ENCODE assay signal across 10 mouse cellular contexts in the genomic region with DNA sequence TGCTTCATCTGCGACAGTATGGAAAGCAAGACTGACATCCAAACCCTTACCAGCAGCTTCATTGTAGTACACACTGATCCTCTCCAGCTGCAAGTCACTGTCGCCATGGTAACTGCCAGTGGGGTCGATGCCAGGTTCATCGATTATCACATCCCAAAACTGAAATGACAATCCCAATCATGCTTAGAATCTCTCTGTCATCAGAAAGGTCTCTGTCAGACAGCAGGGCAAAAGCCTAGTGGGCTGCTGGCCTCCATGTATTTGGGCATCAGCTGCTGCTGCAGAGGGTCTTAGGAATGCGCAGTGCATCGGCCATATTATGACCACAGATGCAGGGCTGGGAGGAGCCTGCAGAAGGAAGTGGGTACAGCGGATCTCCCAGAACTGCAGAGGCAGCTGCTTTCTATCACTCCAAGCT. TPM values are rescaled to one million over a fixed set of nuclear protein-coding genes. Genes with fewer than 3 reads are reported as not detected.
A peak's percentile ranks its signal among the peaks of the same experiment; 100 is the strongest.
DNase-seq lines count a peak whose midpoint lies in the region; ATAC-seq and TF ChIP-seq lines count a peak whose summit lies in the region.
"Had no signal": no experiment of that assay in that cellular context is flagged by ENCODE, and none has a peak within 500 bp of the region (broad histone marks: within the 10 kb centered on the region; RNA-seq: fewer than 3 reads in every experiment).

No protein-coding gene starts in this region.

- peak overlapping the region; percentile 59 for H3K27ac ChIP-seq in heart, embryonic 16.5 days (ENCODE audit: low read length)
- no peak overlapping the region for H3K27ac ChIP-seq in embryonic facial prominence, embryonic 12.5 days
- H3K27ac ChIP-seq in intestine, embryonic 16.5 days (ENCODE audit: low read length), result no peak overlapping the region
- H3K27ac ChIP-seq in olfactory bulb, adult 2 months (ENCODE audit: insufficient read depth, low read depth, low read length), result peak overlapping the region; percentile 96
- H3K27ac ChIP-seq: limb, embryonic 12.5 days had no signal

- WGBS in heart, embryonic 16.5 days, result 60% methylated on average over 7 of the region's 7 CpGs
- WGBS in embryonic facial prominence, embryonic 12.5 days, result 44% methylated on average over 7 of the region's 7 CpGs
- WGBS in intestine, embryonic 16.5 days, result 42% methylated on average over 7 of the region's 7 CpGs
- 21% methylated on average over 7 of the region's 7 CpGs for WGBS in olfactory bulb, adult 2 months

- no peak overlapping the region for H3K4me3 ChIP-seq in heart, embryonic 16.5 days (ENCODE audit: low read length)
- H3K4me3 ChIP-seq in embryonic facial prominence, embryonic 12.5 days, result no peak overlapping the region
- no peak overlapping the region for H3K4me3 ChIP-seq in intestine, embryonic 16.5 days (ENCODE audit: low read length)
- no peak overlapping the region for H3K4me3 ChIP-seq in olfactory bulb, adult 2 months (ENCODE audit: insufficient read depth, low read depth, low read length)
- H3K4me3 ChIP-seq: limb, embryonic 12.5 days had no signal

- no peak overlapping the region for H3K9ac ChIP-seq in heart, embryonic 16.5 days (ENCODE audit: low read length)
- H3K9ac ChIP-seq in embryonic facial prominence, embryonic 12.5 days, result no peak overlapping the region
- H3K9ac ChIP-seq in intestine, embryonic 16.5 days (ENCODE audit: low read depth, low read length), result no peak overlapping the region
- H3K9ac ChIP-seq: limb, embryonic 12.5 days had no signal

- H3K9me3 ChIP-seq in heart, embryonic 16.5 days (replicated peaks; ENCODE audit: control insufficient read depth, low read length), result no peaks in the 10 kb centered on the region
- H3K9me3 ChIP-seq in embryonic facial prominence, embryonic 12.5 days, result no peaks in the 10 kb centered on the region
- no peaks in the 10 kb centered on the region for H3K9me3 ChIP-seq in intestine, embryonic 16.5 days (ENCODE audit: control insufficient read depth, low read length)
- H3K9me3 ChIP-seq: limb, embryonic 12.5 days had no signal

- H3K36me3 ChIP-seq in heart, embryonic 16.5 days (ENCODE audit: control insufficient read depth, insufficient read depth), result no peaks in the 10 kb centered on the region
- H3K36me3 ChIP-seq in embryonic facial prominence, embryonic 12.5 days, result no peaks in the 10 kb centered on the region
- no peaks in the 10 kb centered on the region for H3K36me3 ChIP-seq in intestine, embryonic 16.5 days (ENCODE audit: control insufficient read depth, insufficient read depth, low read length)
- H3K36me3 ChIP-seq: limb, embryonic 12.5 days had no signal

- no peak for TF ChIP-seq CTCF in olfactory bulb, adult 2 months (IDR thresholded peaks at IDR 0.05; ENCODE audit: insufficient read depth, low read depth, low read length)

- TF ChIP-seq POLR2A in olfactory bulb, adult 2 months (IDR thresholded peaks at IDR 0.05; ENCODE audit: insufficient read depth, low read depth, low read length), result no peak

- intact Hi-C loops in heart, postnatal 14 days (cut with DNase I), result no loop called here

- H3K4me1 ChIP-seq in heart, embryonic 16.5 days (ENCODE audit: control insufficient read depth, insufficient read depth, low read length), result peaks cover 13% of the 10 kb centered on the region
- H3K4me1 ChIP-seq in embryonic facial prominence, embryonic 12.5 days, result 0 out of 2 replicates have a peak, but pooled peaks cover 4% of the 10 kb centered on the region
- H3K4me1 ChIP-seq in intestine, embryonic 16.5 days (ENCODE audit: control insufficient read depth, insufficient read depth, low read length), result 0 out of 2 replicates have a peak, but pooled peaks cover 3% of the 10 kb centered on the region
- H3K4me1 ChIP-seq in olfactory bulb, adult 2 months (ENCODE audit: control insufficient read depth, insufficient read depth, low read length), result peaks cover 14% of the 10 kb centered on the region
- H3K4me1 ChIP-seq: limb, embryonic 12.5 days had no signal

- no peak for ATAC-seq in heart, embryonic 16.5 days (replicated peaks; ENCODE audit: extremely low read depth, insufficient read depth, low FRiP score)
- ATAC-seq in embryonic facial prominence, embryonic 12.5 days (ENCODE audit: insufficient number of reproducible peaks, insufficient read depth, low FRiP score, low TSS enrichment), result no peak
- peak; percentile 58; the same call in 1 of the 2 replicates for ATAC-seq in intestine, embryonic 16.5 days
- ATAC-seq in erythroid progenitor cell, adult 5-6 weeks (replicated peaks; ENCODE audit: low FRiP score, poor library complexity, severe bottlenecking), result no peak

- no peak for DNase-seq in heart, postnatal 14 days
- DNase-seq in adrenal gland, adult (ENCODE audit: inconsistent age in 2 of 2, low spot score in 1 of 2), result no peak
- DNase-seq in MN1 (ENCODE audit: low spot score), result no peak

- H3K4me2 ChIP-seq in heart, embryonic 16.5 days (ENCODE audit: low read depth, low read length), result no peak overlapping the region
- H3K4me2 ChIP-seq in embryonic facial prominence, embryonic 12.5 days (replicated peaks), result 0 out of 2 replicates have a peak overlapping the region, but pooled peaks have one; percentile 1
- no peak overlapping the region for H3K4me2 ChIP-seq in intestine, embryonic 16.5 days (ENCODE audit: low read depth, low read length)
- H3K4me2 ChIP-seq: limb, embryonic 12.5 days had no signal

- no peaks in the 10 kb centered on the region for H3K27me3 ChIP-seq in heart, embryonic 16.5 days (ENCODE audit: control insufficient read depth, insufficient read depth, low read length)
- H3K27me3 ChIP-seq in embryonic facial prominence, embryonic 12.5 days, result no peaks in the 10 kb centered on the region
- H3K27me3 ChIP-seq in intestine, embryonic 16.5 days (replicated peaks; ENCODE audit: control insufficient read depth, insufficient read depth, low read length), result no peaks in the 10 kb centered on the region
- H3K27me3 ChIP-seq: CH12.LX; limb, embryonic 12.5 days had no signal

RNA-seq across cellular contexts. Expression of a gene that starts 11.1 kb away (rescaled TPM):
- polyA plus RNA-seq in heart, embryonic 16.5 days (2015; fragmentation: Nextera tagmentation; extraction: Ambion mirVana), result 166 and 171 TPM in 2 replicates
- total RNA-seq in heart, postnatal 14 days (2021), result 10 to 100 TPM; 53.6 to 68.2 TPM
- polyA plus RNA-seq in embryonic facial prominence, embryonic 12.5 days (2016; fragmentation: Nextera tagmentation; extraction: Ambion mirVana), result 162 and 188 TPM in 2 replicates
- 149 and 162 TPM in 2 replicates for polyA plus RNA-seq in intestine, embryonic 16.5 days (2015; fragmentation: Nextera tagmentation; extraction: Ambion mirVana)
- not detected in 2 replicates for polyA plus RNA-seq in olfactory bulb, adult 2 months (2012; ENCODE audit: insufficient read depth, insufficient read length, low replicate concordance, missing spikeins)
- total RNA-seq in erythroid progenitor cell, adult 5-6 weeks (2015; ENCODE audit: low replicate concordance), result 27.7 and 29.6 TPM in 2 replicates
- total RNA-seq in erythroid progenitor cell, adult 5-6 weeks (2017; ENCODE audit: low replicate concordance), result 27.4 and 38.5 TPM in 2 replicates

RNA-seq across cellular contexts. Expression of a gene that starts 41.4 kb away (rescaled TPM):
- 52.1 and 56.8 TPM in 2 replicates for polyA plus RNA-seq in heart, embryonic 16.5 days (2015; fragmentation: Nextera tagmentation; extraction: Ambion mirVana)
- total RNA-seq in heart, postnatal 14 days (2021), result 1 to 10 TPM; 5.2 to 8.8 TPM
- polyA plus RNA-seq in embryonic facial prominence, embryonic 12.5 days (2016; fragmentation: Nextera tagmentation; extraction: Ambion mirVana), result 66.5 and 77.7 TPM in 2 replicates
- polyA plus RNA-seq in intestine, embryonic 16.5 days (2015; fragmentation: Nextera tagmentation; extraction: Ambion mirVana), result 30.4 and 36.0 TPM in 2 replicates
- polyA plus RNA-seq in olfactory bulb, adult 2 months (2012; ENCODE audit: insufficient read depth, insufficient read length, low replicate concordance, missing spikeins), result not detected in 2 replicates
- not detected in 2 replicates for total RNA-seq in erythroid progenitor cell, adult 5-6 weeks (2015; ENCODE audit: low replicate concordance)
- total RNA-seq in erythroid progenitor cell, adult 5-6 weeks (2017; ENCODE audit: low replicate concordance), result 1.4 TPM in 1 of 2 replicates, not detected in the other

RNA-seq across cellular contexts. Expression of a gene that starts 51.5 kb away (rescaled TPM):
- polyA plus RNA-seq in heart, embryonic 16.5 days (2015; fragmentation: Nextera tagmentation; extraction: Ambion mirVana), result 47.7 and 54.6 TPM in 2 replicates
- total RNA-seq in heart, postnatal 14 days (2021), result 10 to 100 TPM; 34.0 to 34.7 TPM
- 40.2 and 43.9 TPM in 2 replicates for polyA plus RNA-seq in embryonic facial prominence, embryonic 12.5 days (2016; fragmentation: Nextera tagmentation; extraction: Ambion mirVana)
- 74.7 and 86.3 TPM in 2 replicates for polyA plus RNA-seq in intestine, embryonic 16.5 days (2015; fragmentation: Nextera tagmentation; extraction: Ambion mirVana)
- not detected in 2 replicates for polyA plus RNA-seq in olfactory bulb, adult 2 months (2012; ENCODE audit: insufficient read depth, insufficient read length, low replicate concordance, missing spikeins)
- total RNA-seq in erythroid progenitor cell, adult 5-6 weeks (2015; ENCODE audit: low replicate concordance), result 25.6 and 27.4 TPM in 2 replicates
- total RNA-seq in erythroid progenitor cell, adult 5-6 weeks (2017; ENCODE audit: low replicate concordance), result 2.7 and 4.7 TPM in 2 replicates

Comparison
In these comparisons a context has a peak if more than half of its experiments do, and no peak if none do; other contexts are left out.
1. H3K27ac ChIP-seq: peak in heart, embryonic 16.5 days (single experiment) and olfactory bulb, adult 2 months (single experiment); none in embryonic facial prominence, embryonic 12.5 days (single experiment) and intestine, embryonic 16.5 days (single experiment).